Mouse (Mus musculus): Measurements from ENCODE around the gene Vmn2r96.
"Not testable (repeated sequence)": the region's sequence is repeated elsewhere in the genome, so short reads cannot be mapped to it uniquely, and the experiment has no call there.

Vmn2r96 gene

DNA sequence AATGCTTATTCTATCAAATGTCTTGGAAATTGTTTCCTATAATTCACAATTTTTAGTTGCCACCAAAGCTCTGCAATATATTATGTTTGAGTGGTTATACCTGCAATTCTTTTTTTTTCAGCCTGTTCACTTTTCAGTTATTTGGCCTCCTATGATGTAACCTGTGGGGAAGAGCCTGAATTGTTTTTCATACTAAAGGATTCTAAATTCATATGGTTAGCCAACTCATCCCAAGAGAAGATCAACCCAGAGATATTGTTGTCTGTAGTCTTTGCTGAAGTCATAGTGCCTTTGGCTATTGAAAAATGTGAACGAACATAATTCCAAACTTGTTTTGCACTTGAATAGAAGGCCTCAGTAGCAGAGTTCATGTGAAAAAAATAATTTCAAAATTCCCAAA, at the start of gene Vmn2r96:
Vmn2r96 (plus strand) TSS at position 301 of the 400 bp plus-strand sequence.
- DNase-seq: not testable (repeated sequence)

DNA sequence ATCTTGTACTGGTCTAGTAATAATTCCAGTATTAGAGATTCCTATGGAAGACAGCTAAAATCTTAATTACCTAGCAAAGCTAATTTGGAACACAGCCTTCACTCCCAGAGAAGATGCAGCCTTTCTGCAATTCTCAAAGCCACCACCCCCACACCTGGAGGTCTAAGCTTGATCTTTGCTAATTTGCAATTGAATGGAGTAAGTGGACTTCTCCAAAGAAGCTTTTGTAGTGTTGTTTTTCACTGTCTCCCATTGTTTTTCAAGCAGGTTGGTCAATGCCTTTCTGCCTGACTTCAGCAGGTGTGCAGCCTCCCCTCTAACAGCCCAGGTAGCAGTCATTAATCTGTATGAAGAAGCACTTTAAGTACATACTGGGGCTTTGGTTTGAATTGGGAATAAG, 49.6 kb upstream of the Vmn2r96 start:
- no peak for DNase-seq

DNA sequence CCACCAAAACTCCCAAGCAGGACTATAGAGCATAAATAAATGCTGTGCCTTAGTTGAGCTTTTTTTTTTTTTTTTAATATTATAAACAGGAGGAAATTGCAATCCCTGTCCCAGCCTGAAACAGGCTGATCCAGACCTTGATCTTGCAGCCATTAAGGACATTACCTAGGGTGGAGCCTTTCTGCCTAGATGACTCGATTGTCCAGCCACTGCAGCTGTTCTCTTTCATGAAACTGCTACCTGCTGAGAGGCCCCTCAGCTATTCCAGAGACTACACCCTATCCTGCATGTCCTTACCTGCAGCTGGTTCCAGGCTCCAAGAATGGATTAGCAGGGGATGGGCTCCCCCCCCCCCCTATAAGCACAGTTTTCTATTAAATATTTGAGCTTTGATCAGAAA, 49.0 kb upstream of the Vmn2r96 start:
- no peak for DNase-seq

DNA sequence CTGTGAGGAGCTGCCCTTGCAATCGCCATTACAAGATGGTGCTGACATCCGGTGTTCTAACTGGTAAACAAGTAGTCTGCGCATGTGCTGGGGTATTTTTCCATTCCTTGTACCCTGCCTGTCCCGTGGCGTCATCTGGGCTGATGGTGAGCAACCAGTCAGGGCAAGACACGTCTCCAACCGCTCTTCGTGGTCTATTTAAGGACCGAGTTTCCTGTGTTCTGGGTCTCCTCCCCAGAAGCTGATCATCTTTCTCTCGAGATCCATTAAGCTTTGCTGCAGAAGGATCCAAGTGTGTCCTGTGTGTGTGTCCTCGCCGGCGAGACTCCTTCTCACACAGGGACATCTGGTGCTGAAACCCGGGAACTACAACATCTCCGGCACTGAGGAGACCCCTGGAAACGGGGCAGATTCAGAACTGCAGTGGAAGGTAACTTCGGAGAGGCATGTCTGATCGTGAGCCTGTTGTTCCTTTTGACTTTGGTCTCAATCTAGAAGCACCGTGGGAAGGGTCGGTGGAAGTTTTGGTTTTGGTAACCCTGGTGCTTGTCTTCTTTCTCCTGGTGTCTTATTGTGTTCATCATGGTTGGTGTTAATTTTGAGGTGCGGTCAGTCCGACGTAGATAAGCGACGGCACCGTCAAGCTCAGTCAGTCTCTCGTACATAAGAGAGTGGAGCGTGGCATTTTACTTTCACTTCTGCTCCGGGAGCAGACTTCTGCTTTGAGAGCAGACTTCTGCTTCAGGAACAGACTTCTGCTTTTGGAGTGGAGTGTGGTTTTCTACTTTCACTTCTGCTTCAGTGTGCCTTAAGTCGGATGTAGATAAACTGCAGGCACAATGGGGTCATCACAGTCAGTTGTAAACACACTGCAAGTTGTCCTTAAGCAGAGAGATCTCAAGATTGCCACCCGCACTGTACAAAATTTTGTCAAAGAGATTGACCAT, 14.5 kb upstream of the Vmn2r96 start:
- DNase-seq: peak; percentile 20 to 38

DNA sequence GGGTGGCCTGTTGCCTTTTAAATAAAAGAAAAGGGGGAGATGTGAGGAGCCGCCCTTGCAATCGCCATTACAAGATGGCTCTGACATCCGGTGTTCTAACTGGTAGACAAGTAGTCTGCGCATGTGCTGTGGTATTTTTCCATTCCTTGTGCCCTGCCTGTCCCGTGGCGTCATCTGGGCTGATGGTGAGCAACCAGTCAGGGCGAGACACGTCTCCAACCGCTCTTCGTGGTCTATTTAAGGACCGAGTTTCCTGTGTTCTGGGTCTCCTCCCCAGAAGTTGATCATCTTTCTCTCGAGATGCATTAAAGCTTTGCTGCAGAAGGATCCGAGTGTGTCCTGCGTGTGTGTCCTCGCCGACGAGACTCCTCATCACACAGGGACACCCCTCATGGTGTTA, 6.8 kb upstream of the Vmn2r96 start:
- not testable (repeated sequence) for DNase-seq

DNA sequence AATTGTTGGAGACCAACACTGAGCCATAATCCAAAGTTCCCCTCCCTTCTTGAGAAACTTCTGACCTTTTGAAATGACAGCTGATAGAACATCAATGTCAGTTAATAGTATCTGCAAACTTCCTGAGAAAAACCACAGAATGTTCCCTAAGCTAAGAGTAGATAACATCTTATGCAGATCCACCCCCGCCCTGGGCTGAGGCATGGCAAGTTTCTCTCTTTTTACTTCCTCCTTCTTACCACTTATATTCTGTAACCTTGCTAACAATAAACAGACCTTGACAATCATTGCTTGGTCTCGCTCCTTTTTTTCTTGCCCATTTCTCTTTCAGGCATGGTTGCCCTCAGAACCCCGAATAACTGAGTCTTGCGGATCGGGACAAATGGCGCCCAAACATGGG, 42.2 kb downstream of the Vmn2r96 start:
- peak in 1 of 2 experiments; percentile 18 for DNase-seq

DNA sequence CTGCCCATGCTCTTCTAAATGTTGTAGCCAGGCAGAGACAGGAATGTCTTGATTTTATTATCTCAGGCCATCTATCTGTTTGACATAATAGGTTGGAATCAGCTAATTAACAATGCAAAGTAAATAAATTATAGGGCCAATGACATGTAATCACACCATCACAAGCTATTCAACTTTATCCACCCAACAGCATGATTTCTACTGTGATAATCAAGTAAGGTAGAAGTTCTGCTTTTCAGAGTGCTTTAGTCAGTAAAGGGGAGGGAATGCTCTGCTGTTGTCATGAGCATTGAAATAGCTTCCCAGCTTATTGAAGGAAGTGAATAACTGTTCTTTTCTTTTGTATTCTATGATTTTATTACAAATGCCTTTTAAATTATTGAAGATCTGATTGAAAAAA, 53.6 kb downstream of the Vmn2r96 start:
- no peak for DNase-seq

Data from thymus, postnatal 36 days (tissue).